Mouse (Mus musculus) kidney, adult 8-10 months (tissue): ENCODE results near the gene Uimc1.
"Not testable (repeated sequence)": the region's sequence is repeated elsewhere in the genome, so short reads cannot be mapped to it uniquely, and the experiment has no call there.

Source experiments
- DNase-seq, 2 experiments: peaks; one replicate each; pipeline ENCODE4 v3.0.0; 2022

Gene Uimc1

DNA sequence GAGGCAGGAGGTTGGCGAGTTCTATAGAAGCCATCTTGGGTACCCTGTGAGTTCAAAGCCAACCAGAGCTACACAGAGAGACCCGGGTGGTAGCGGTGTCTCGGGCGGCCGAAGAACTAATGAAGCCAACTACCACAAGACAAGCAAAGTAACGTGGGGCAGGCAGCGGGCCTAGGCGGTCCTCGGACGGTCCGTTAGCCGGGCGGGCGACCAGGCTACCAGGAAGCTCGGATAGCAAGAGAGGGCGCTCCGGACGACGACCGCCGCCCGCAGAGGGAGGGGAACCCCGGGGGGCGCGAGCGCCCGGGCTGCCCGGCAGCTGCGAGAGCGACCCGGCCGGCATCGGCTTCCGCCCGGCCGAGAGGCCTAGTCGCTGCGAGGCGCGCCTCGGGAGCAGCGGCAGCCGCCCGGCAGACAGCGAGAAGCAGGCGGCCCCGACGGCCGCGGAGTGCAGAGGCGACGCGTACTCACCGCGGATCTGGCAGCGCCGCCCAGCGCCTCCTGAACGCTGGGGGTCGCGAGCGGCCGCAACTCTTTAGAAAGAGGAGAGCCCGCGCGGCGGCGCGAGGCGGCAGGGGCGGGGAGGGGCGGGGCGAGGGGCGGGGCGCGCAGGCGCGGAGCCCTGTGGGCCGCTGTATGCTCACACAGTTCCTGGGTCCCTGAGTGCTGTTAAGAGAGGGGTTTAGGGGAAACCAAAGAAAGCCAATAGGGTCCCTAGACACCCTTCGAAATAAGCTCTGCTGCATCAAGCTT is at the start of gene Uimc1:
TSS of gene Uimc1 (minus strand) at position 575 of the 753 bp plus-strand sequence.
- DNase-seq, result peak; percentile 72 to 76

DNA sequence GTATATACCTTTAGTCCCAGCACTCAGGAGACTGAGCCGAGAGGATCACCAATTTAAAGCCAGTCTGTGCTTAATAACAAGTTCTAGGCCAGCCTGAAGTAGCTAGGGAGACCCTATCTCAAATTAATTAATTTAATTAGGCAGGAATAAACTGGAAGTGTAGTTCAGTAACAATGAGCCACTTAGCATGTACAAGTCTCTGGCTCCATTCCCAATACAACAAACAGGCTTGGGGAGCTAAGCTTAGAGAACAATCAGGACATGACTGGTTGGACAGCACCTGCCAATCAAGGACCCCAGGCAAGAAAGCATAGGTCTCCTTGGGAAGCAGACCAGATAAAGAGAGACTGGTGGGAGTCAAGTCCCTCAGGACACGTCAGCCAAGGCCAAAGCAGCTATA is 40.2 kb upstream of the Uimc1 start:
- DNase-seq, result no peak

DNA sequence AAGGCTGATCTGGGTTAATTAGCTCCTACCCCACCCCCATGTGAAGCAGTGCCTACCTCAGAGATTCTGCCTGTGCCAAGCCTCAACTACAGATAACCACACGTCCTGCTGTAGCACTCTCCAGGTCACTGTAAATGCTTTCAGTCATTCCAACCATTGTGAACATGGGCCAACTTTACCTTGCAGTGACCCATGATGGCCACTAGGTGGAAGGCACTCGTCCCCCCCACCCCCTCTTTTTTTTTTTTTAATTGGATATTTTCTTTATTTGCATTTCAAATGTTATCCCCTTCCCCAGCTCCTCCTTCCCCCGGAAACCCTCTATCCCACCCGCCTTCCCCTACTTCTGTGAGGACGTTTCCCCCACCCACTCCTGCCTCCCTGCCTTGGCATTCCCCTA is 35.3 kb upstream of the Uimc1 start:
- DNase-seq, result no peak

DNA sequence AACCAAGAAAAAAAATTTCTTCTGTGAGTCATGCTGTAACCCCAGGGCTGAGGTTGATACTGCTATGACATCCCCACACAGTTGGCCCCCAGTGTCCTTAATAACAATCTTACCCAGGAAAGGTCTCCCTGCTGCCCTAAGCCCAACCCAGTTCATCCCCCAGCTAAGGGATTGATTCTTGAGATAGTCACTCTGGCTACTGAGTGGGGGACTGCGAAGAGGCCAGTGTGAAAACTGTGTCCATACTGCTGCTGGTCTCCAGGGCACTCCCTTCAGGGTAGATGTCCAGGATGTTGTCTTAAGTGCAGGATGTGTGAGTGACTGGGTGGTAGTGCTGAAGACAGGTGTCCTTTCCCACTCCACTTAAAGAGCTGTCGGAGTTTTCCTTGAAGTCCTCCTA is 33.3 kb upstream of the Uimc1 start, which contains the start of gene Gm17617:
TSS of gene Gm17617 (minus strand) at position 101 of the 400 bp plus-strand sequence.
- DNase-seq, result no peak

DNA sequence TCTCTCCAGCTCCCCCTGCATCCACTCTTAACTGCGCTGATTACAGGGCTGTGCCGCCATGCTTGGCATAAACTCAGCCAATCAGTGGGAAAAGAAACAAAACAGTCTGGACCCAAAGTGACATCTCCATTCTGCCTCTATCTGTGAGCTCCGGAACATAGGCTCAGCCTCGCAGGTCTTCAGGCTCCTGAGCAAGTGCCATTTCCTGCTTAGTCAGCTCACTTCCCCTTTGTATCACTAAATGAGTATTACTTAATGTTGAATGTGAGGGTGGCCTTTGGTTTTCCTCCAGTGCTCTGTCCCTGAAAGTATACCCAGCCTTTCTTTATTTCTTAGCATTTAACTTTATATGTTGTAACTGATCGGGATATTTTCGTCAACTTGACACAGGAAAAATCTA is 24.8 kb upstream of the Uimc1 start:
- DNase-seq, result no peak

DNA sequence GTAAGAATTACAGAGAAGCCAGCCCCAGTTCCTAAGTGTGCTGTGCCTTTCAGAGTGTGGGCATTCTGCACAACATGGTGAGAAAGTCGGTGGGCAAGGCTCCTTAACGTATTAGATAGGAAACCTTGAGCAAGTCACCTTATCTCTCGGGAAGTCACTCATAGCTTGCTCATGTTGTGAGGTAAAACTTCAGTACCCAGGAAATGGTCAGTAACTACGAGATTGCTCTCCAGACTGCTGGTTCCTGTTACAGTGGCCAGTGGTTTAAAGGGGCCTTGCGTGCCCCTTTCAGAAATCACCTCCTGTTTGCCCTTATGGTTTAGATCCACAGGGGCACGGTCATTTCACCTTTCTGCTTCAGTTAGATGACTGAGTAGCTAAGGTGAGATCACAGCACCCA is 14.3 kb upstream of the Uimc1 start:
- DNase-seq, result no peak

DNA sequence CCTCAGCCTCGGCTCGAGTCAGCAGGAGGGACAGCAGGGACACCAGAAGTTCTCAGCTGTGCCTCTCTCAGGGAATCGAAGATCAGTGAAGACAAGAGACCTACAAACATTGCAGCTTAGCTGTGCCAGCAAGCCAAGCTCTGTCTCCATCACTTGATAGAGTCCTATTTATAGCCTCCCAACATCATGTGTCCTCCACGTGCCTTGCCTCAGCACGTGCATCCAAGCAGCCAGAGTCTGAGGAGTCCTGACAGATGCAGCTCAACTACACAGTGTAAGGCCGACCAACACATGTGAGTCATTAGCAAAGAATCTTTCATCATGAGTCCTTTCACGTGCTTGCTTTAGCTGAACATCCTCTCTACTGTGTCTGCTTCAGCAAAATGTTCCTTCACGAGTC is 7.6 kb upstream of the Uimc1 start:
- DNase-seq, result peak in 1 of 2 experiments; percentile 20

DNA sequence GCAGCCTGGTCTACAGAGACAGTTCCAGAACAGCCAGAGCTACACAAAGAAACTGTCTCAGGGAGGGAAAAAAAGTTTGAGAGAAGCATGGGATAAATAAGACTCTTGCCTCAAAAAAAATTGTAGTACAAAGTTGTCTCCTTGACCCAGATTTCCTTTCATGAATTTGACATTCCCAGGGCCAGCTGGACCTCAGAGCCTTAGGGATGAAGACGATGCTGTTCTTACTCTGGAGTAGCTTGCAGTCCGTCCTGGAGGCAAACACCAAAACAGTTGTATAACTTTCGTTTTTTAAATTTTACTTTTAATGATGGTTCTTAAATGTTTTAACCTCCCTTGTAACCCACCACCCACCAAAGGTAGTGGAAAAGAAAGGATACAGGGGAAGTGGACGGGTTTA is 7.0 kb upstream of the Uimc1 start:
- no peak for DNase-seq

DNA sequence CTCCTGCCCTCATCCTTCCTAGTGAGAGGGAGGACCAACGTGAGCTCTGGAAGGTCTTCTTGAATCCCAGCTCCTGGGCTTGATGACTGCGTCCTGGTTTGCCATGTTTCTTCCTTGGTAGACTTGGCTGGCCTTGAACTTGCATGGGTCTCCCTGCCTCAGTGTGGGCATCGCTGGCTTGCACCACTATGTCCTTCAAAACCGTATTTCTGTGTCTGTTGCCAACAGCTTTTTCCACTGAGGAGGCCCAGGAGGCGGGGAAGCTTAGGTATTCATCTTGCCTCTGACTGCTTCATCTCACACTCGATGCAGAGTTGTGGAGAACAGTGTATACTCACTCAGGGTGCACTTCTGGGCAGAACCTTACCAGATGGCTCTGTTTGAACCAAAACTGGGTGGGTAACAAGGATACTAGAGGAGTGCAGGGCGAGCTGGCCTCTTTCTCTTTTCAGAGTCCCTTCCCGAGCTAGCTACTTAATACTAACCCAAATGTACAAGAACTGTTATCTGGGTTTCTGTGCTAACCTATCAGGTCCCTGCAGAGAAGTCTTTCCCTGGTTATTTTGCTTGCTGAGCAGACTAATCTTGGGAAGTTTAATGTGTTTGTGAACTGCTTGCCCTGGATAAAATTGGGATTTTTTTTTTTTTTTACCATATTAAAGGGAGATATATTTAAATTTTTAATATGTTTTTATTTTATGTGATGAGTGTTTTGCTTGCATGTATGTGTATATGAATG is 6.0 kb upstream of the Uimc1 start:
- DNase-seq, result peak in 1 of 2 experiments; percentile 8

DNA sequence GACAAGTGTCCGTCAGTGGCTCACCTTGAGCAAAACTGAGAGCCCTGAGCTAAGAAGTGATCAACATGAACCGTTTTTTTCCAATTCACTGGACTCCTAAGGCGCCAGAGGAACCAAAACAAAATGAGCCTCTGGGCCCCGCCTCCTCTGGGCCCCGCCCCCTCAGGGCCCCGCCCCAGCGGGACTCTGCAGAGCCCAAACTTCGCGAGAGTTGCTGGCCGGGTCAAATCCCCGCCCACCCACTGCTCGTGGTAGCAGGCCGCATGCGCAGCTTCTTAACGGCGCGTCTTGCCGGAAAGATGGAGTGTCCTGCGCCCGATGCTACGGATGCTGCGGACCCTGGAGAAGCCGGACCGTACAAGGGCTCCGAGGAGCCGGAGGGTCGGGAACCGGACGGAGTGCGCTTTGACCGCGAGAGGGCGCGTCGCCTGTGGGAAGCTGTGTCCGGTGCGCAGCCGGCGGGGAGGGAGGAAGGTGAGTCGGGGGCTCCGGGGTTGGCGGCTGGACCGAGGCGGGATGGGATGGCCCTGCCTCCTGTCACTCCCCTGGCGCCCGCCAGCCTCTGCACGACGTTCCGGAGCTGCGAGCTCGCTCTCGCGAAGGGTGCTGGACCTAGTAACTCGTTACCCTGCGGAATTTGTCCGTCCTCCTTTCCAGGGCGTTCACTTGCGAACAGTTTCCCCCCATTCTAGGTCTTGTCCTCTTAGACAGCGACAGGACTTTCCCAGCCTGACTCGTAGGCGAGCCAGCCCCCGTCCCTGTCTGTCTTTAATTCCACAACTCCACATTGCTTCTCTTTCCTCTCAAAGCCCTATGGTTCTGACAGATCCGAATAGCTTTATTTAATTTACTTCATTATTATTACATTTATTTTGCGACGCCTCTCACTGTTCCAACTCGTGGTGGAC is 5.2 kb upstream of the Uimc1 start, which contains the start of gene Zfp346:
TSS of gene Zfp346 (plus strand) at position 267 of the 908 bp plus-strand sequence.
- DNase-seq, result peak; percentile 97 to 99

DNA sequence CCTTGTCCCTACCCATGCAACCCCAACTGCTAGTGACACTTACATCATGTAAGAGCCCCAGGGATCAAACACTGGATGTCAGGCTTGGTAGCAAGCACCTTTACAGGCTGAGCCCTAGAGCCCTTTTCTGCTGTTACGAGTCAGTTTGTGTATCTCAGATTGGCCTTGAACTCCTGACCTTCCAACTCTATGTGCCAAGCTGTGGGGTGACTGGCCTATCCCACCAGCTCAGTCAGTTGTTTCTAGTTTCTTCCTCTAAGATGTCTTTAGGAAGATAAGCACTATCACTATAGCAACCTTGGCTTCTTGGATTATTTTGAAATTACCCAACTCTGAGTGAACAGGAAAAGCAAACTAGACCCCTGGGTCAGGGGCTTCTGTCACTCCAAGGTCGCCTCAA is 3.3 kb upstream of the Uimc1 start:
- DNase-seq, result no peak

DNA sequence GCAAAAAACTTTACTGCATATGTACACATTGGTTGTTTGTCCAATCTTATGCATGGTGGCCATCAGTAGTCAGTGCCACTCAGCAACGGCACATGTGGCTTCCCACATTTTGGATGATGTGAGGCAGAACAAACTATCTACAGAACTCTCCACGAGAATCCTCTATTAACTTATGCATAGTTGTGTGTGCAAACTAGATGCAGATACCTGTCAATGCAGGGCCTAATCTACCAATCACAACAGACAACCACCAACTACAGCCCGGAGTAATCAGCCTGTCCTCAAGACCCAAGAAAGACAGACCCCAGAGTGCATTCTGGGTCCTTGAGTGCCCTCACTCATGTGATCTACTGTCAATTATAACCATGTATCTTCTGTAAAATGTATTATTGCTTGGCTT is 2.3 kb upstream of the Uimc1 start:
- DNase-seq, result no peak

DNA sequence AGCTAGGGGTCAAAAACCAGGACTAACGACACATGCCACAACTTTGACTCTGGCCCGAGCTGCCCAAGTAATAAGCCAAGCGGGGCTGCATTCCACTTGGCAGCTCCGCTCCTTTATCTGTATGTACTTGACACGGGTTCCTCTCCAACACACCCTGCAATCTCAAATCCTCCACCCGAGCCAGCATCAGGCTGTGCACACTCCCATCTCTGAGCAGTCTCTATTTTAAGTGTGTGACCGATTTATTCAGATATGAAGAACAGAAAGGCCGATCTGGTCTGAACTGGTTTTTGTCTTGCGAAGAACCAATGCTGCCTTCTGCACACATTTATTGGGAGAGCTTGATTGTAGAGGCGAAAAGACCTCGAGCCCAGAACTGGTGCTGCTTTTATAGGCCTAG is 1.5 kb upstream of the Uimc1 start:
- DNase-seq, result no peak

DNA sequence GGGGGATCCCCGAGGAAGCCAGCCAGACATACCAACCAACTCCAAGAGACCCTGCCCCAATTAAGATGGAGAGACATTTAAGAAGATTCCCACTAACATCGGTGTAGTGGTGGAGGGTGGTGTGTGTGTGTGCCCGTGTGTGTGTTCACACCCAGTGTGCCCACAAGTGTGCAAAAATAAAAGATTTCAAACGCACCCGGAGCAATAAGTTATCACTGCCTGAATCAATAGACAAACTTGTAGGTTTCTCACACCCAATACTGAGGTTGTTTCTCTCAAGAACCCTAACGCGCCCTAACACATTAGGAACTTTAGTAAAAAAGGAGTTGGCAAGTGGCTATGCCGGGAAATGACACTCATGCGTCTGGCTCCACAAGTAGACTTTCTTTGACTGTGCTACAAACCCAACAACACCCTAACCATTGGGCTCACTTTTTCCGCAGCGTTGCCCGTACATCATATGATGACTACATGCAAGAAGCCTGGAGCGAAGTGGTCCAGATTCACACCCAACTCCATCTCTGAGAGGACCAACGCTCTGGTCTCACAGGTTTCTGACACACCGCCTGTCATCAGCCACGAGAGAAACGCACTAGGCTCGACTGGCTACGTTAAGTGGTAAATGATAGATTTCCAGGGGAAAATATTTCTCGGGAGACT is 904 bp downstream of the Uimc1 start:
- DNase-seq, result peak in 1 of 2 experiments; percentile 23

DNA sequence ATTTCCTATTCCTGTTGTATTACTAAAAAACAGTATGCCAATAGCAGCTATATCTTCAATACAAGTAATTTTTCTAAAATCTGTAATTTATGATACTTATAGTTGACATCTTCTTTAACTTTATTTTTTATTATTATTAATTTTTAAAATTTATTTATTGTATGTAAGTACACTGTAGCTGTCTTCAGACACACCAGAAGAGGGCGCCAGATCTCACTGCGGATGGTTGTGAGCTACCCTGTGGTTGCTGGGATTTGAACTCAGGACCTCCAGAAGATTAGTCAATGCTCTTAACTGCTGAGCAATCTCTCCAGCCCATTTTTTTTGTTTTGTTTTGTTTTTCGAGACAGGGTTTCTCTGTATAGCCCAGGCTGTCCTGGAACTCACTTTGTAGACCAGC is 2.3 kb downstream of the Uimc1 start:
- DNase-seq, result not testable (repeated sequence)

DNA sequence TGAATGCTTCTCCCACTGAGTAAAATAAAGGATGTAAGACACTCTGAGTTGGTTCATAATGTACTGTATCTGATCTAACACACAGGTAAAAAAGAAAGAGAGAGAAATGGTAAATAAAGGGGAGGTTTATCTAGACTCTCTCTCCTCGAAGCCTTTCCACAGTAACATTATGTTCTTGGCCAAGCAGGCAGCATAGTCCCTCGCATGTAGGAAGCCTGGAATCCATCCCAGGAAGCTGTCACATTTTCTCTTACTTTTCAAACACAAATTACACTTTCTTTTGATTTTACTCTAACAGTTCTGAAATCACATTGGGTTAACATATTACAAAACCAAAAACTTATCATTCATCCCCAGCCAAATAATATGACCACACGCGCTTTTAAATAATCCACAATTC is 7.5 kb downstream of the Uimc1 start:
- DNase-seq, result no peak

DNA sequence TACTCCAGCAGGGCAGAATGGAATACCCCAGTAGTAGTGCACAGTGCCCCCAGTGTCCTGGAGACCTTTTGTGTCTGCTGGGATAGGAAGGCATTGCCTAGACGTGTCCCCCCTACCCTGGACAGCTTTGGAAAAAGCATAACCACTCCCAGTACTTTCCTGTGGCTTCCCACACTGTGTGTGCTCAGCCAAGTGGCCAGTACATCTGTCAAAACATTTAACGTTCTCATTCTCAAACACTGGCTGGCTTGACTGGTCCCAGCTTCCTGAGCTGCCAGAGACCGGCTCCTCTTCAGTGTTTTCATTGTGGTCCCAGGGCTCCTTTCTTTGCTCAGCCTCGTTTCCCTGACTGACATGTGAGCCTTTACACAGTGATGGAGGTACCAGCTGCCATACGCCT is 24.5 kb downstream of the Uimc1 start:
- DNase-seq, result no peak

DNA sequence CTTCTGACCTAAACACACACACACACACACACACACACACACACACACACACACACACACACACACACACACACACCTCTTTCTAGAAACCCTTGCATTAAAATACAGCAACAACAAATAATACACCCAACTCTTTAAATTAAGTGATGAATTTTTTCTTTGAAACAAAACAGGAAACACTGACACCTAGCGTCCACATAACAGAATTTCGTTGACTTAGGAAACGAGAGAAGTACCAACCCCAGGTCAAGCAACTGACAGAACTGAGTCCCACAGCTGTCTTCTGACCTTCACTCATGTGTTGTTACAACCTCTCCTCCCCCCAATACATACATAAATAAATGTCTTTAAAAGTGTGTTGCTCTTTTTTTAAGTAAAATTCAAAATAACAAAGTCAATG is 28.8 kb downstream of the Uimc1 start:
- DNase-seq, result peak in 1 of 2 experiments; percentile 2

DNA sequence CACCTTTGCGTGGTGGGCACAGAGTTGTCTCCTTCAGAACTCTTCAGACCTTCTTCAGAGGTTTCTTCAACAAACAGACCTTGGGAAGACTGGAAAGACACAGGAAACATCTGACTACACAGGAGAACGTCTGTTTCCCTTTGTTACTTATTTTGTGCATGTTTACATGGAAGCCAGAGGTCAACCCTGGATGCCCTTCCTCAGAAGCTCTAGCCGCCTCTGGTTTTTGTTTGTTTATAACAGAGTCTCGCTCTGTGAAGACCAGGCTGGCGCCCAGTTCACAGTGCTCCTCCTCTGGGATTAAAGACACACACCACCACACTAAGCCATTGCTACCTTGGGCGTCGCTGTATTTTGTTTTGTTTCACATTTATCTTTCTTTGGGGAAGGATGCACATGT is 30.4 kb downstream of the Uimc1 start:
- no peak for DNase-seq

DNA sequence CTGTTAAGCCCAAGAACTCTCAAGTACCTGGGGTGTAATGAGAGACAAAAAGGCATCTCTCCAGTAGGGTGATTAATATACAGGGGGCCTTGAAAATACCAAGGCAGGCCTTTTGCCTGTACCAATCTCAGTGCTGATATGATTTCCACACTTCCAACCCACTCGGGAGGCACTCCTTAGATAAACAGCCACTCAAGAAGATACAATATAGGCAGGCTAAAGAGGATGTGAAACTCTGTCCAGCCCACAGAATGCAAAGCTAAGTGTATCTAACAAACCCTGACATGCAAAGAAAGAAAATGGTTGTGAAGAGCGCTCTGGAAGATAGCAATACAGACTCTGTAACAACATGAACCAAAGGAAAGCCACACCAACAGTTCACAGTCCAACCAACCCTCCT is 36.8 kb downstream of the Uimc1 start:
- DNase-seq, result no peak

DNA sequence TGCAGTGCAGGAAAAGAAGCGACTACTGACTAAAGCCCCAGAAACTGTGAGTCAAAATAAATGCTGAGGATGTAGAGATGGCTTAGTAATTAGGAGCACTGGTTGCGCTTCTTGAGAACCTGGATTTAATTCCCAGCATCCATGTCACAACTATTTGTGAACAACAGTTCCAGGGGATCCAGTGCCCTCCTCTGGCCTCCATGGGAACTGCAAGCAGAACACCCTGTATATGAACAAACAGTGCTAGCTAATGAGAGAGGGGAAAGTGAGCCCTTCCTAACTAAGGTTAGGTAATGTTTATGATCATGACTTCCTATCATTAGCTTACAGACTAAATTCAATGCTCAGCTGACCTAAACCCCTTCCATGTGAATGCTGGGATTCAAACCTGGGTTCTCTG is 42.1 kb downstream of the Uimc1 start:
- DNase-seq, result peak in 1 of 2 experiments; percentile 33

DNA sequence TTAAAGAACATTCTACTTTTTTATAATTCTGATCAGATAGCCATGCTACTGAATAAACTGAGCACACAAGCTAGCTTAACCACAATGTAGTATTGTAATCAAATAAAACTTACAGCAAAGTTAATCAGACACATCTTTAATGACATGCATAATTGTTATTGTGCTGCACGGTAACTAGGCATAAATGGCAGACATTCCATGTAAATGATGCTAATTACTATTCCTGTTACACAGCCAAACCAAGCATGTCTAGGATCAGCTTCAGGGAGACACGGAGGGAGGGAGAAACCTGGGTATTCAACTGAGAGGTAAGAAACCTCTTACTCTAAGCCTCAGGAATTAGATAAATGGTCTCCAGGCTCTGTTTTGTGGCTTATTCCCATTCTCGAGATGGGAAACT is 52.4 kb downstream of the Uimc1 start:
- no peak for DNase-seq

DNA sequence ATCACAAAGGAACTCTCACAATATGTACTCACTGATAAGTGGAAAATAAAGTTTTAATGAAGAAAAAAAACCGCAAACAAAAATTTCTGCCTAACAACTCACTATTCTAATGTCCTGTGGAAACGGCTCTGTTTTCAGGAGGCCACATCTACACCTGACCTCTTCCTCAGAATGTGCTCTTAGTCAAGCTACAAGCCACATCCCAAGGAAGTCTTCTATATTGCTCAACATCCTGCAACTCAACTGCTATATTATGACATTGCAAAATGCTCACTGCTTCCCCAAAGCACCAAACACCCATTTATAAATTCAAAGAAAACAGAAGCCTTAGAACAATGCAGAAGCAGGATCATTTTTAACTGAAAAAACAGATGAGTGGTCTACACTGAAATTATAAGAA is 60.1 kb downstream of the Uimc1 start:
- no peak for DNase-seq
